18 mouse cellular contexts compared by ENCODE assay signal in genomic region chr9:45546902-45547578, GRCm38 (mm10).
DNase-seq lines count a peak whose midpoint lies in the region; ATAC-seq and TF ChIP-seq lines count a peak whose summit lies in the region.
"Had no signal": no experiment of that assay in that cellular context is flagged by ENCODE, and none has a peak within 500 bp of the region (broad histone marks: within the 10 kb centered on the region; RNA-seq: fewer than 3 reads in every experiment).

No protein-coding gene starts in this region.

- no peak for TF ChIP-seq POLR2A in lung, adult 2 months (IDR thresholded peaks at IDR 0.05; ENCODE audit: borderline replicate concordance, extremely low read depth, low read depth, low read length)

- no peak for DNase-seq in forebrain, embryonic 10.5 days (ENCODE audit: extremely low spot score, low spot score)
- DNase-seq in hindbrain, postnatal 0 days (ENCODE audit: low spot score), result no peak
- DNase-seq in kidney, postnatal 4 days, result no peak
- DNase-seq in lung, adult 2 months, result no peak
- DNase-seq: adrenal gland, adult 2 months; cerebellum, adult 2 months; embryo, embryonic 11 days; lung, embryonic 14.5 days; thymus, postnatal 14 days had no signal

- no peak overlapping the region for H3K4me2 ChIP-seq in forebrain, embryonic 16.5 days (ENCODE audit: low read length)
- no peak overlapping the region for H3K4me2 ChIP-seq in hindbrain, embryonic 12.5 days (replicated peaks)
- H3K4me2 ChIP-seq in hindbrain, postnatal 0 days (ENCODE audit: low read depth, low read length), result no peak overlapping the region
- H3K4me2 ChIP-seq in midbrain, embryonic 13.5 days (replicated peaks), result no peak overlapping the region
- no peak overlapping the region for H3K4me2 ChIP-seq in midbrain, embryonic 15.5 days
- H3K4me2 ChIP-seq: kidney, embryonic 15.5 days; lung, embryonic 14.5 days had no signal

- no peaks in the 10 kb centered on the region for H3K9me3 ChIP-seq in forebrain, embryonic 10.5 days
- no peaks in the 10 kb centered on the region for H3K9me3 ChIP-seq in forebrain, embryonic 16.5 days (ENCODE audit: control insufficient read depth, low read length)
- no peaks in the 10 kb centered on the region for H3K9me3 ChIP-seq in hindbrain, embryonic 12.5 days (replicated peaks)
- no peaks in the 10 kb centered on the region for H3K9me3 ChIP-seq in hindbrain, postnatal 0 days (ENCODE audit: low read length)
- H3K9me3 ChIP-seq in midbrain, embryonic 13.5 days, result no peaks in the 10 kb centered on the region
- H3K9me3 ChIP-seq in midbrain, embryonic 15.5 days, result no peaks in the 10 kb centered on the region
- H3K9me3 ChIP-seq: heart, embryonic 10.5 days; kidney, embryonic 15.5 days; limb, embryonic 10.5 days; stomach, embryonic 15.5 days had no signal

- H3K9ac ChIP-seq in forebrain, embryonic 16.5 days (replicated peaks; ENCODE audit: low read depth, low read length), result no peak overlapping the region
- no peak overlapping the region for H3K9ac ChIP-seq in hindbrain, embryonic 12.5 days
- no peak overlapping the region for H3K9ac ChIP-seq in hindbrain, postnatal 0 days (replicated peaks; ENCODE audit: low read length)
- no peak overlapping the region for H3K9ac ChIP-seq in midbrain, embryonic 13.5 days (replicated peaks)
- no peak overlapping the region for H3K9ac ChIP-seq in midbrain, embryonic 15.5 days
- H3K9ac ChIP-seq: kidney, embryonic 15.5 days; lung, embryonic 14.5 days; stomach, embryonic 15.5 days had no signal

- H3K36me3 ChIP-seq in forebrain, embryonic 10.5 days (replicated peaks), result no peaks in the 10 kb centered on the region
- H3K36me3 ChIP-seq in forebrain, embryonic 16.5 days (ENCODE audit: control insufficient read depth, insufficient read depth), result no peaks in the 10 kb centered on the region
- H3K36me3 ChIP-seq in hindbrain, embryonic 12.5 days, result no peaks in the 10 kb centered on the region
- H3K36me3 ChIP-seq in hindbrain, postnatal 0 days (ENCODE audit: insufficient read depth, low read length), result no peaks in the 10 kb centered on the region
- no peaks in the 10 kb centered on the region for H3K36me3 ChIP-seq in midbrain, embryonic 13.5 days
- H3K36me3 ChIP-seq in midbrain, embryonic 15.5 days (replicated peaks), result no peaks in the 10 kb centered on the region
- H3K36me3 ChIP-seq: heart, embryonic 10.5 days; kidney, embryonic 15.5 days; limb, embryonic 10.5 days; stomach, embryonic 15.5 days had no signal

- peaks cover 35% of the 10 kb centered on the region for H3K4me1 ChIP-seq in forebrain, embryonic 10.5 days
- peaks cover 34% of the 10 kb centered on the region for H3K4me1 ChIP-seq in forebrain, embryonic 16.5 days (replicated peaks; ENCODE audit: control insufficient read depth, insufficient read depth, low read length)
- H3K4me1 ChIP-seq in hindbrain, embryonic 12.5 days, result peaks cover 32% of the 10 kb centered on the region
- peaks cover 22% of the 10 kb centered on the region for H3K4me1 ChIP-seq in hindbrain, postnatal 0 days (ENCODE audit: insufficient read depth, low read length)
- peaks cover 53% of the 10 kb centered on the region for H3K4me1 ChIP-seq in midbrain, embryonic 13.5 days (replicated peaks)
- H3K4me1 ChIP-seq in midbrain, embryonic 15.5 days, result peaks cover 35% of the 10 kb centered on the region
- no peaks in the 10 kb centered on the region for H3K4me1 ChIP-seq in lung, adult 2 months (ENCODE audit: control insufficient read depth, insufficient read depth, low read length)
- H3K4me1 ChIP-seq: kidney, embryonic 15.5 days had no signal

- H3K27ac ChIP-seq in forebrain, embryonic 10.5 days, result peak overlapping the region; percentile 69; the same call in 1 of the 2 replicates
- H3K27ac ChIP-seq in forebrain, embryonic 16.5 days (ENCODE audit: low read length), result no peak overlapping the region
- H3K27ac ChIP-seq in hindbrain, embryonic 12.5 days, result peak overlapping the region; percentile 67; the same call in 1 of the 2 replicates
- H3K27ac ChIP-seq in hindbrain, postnatal 0 days, result no peak overlapping the region
- H3K27ac ChIP-seq in midbrain, embryonic 13.5 days, result peak overlapping the region; percentile 80
- H3K27ac ChIP-seq in midbrain, embryonic 15.5 days, result no peak overlapping the region
- H3K27ac ChIP-seq: heart, embryonic 10.5 days; kidney, embryonic 15.5 days; limb, embryonic 10.5 days; stomach, embryonic 15.5 days had no signal

- WGBS in forebrain, embryonic 10.5 days, result 90% methylated on average over 7 of the region's 7 CpGs
- 80% methylated on average over 7 of the region's 7 CpGs for WGBS in forebrain, embryonic 16.5 days
- WGBS in hindbrain, embryonic 12.5 days, result 82% methylated on average over 7 of the region's 7 CpGs
- WGBS in hindbrain, postnatal 0 days, result 78% methylated on average over 7 of the region's 7 CpGs
- WGBS in midbrain, embryonic 13.5 days, result 84% methylated on average over 7 of the region's 7 CpGs
- 80% methylated on average over 7 of the region's 7 CpGs for WGBS in midbrain, embryonic 15.5 days
- 55% methylated on average over 7 of the region's 7 CpGs for WGBS in lung, adult 2 months

- no peak overlapping the region for H3K4me3 ChIP-seq in forebrain, embryonic 10.5 days
- no peak overlapping the region for H3K4me3 ChIP-seq in forebrain, embryonic 16.5 days (replicated peaks; ENCODE audit: low read length)
- no peak overlapping the region for H3K4me3 ChIP-seq in hindbrain, embryonic 12.5 days
- H3K4me3 ChIP-seq in hindbrain, postnatal 0 days (ENCODE audit: low read length), result no peak overlapping the region
- no peak overlapping the region for H3K4me3 ChIP-seq in midbrain, embryonic 13.5 days (replicated peaks)
- H3K4me3 ChIP-seq in midbrain, embryonic 15.5 days, result no peak overlapping the region
- H3K4me3 ChIP-seq in lung, adult 2 months (replicated peaks; ENCODE audit: extremely low read depth, low read depth, low read length), result no peak overlapping the region
- H3K4me3 ChIP-seq: erythroblast, embryonic 14.5 days; heart, embryonic 10.5 days; kidney, embryonic 15.5 days; limb, embryonic 10.5 days; stomach, embryonic 15.5 days had no signal

- no peak for ATAC-seq in forebrain, embryonic 16.5 days
- no peak for ATAC-seq in hindbrain, embryonic 12.5 days (ENCODE audit: low FRiP score)
- no peak for ATAC-seq in hindbrain, postnatal 0 days
- no peak for ATAC-seq in midbrain, embryonic 13.5 days
- ATAC-seq in midbrain, embryonic 15.5 days (replicated peaks), result no peak

- H3K27me3 ChIP-seq in forebrain, embryonic 10.5 days (ENCODE audit: poor library complexity, severe bottlenecking), result no peaks in the 10 kb centered on the region
- H3K27me3 ChIP-seq in forebrain, embryonic 16.5 days (replicated peaks; ENCODE audit: control insufficient read depth, insufficient read depth, low read length), result no peaks in the 10 kb centered on the region
- no peaks in the 10 kb centered on the region; the same call in 1 of the 2 replicates for H3K27me3 ChIP-seq in hindbrain, embryonic 12.5 days
- H3K27me3 ChIP-seq in hindbrain, postnatal 0 days (ENCODE audit: insufficient read depth, low read length), result no peaks in the 10 kb centered on the region
- no peaks in the 10 kb centered on the region for H3K27me3 ChIP-seq in midbrain, embryonic 13.5 days
- H3K27me3 ChIP-seq in midbrain, embryonic 15.5 days (replicated peaks), result no peaks in the 10 kb centered on the region
- H3K27me3 ChIP-seq: kidney, embryonic 15.5 days; stomach, embryonic 15.5 days had no signal

- TF ChIP-seq CTCF in hindbrain, postnatal 0 days (IDR thresholded peaks at IDR 0.05; ENCODE audit: low read depth), result no peak
- TF ChIP-seq CTCF in lung, adult 2 months (IDR thresholded peaks at IDR 0.05; ENCODE audit: insufficient read depth, low read length), result no peak

Comparison
In these comparisons a context has a peak if more than half of its experiments do, and no peak if none do; other contexts are left out.
1. H3K27ac ChIP-seq: peak in forebrain, embryonic 10.5 days (single experiment), hindbrain, embryonic 12.5 days (single experiment) and midbrain, embryonic 13.5 days (single experiment); none in forebrain, embryonic 16.5 days (single experiment), hindbrain, postnatal 0 days (single experiment) and midbrain, embryonic 15.5 days (single experiment).